Mouse (Mus musculus): Measurements from ENCODE around the gene Ccr10.
A peak's percentile ranks its signal among the peaks of the same experiment; 100 is the strongest.

Gene Ccr10

GRCm38 (mm10) chr11:101154648-101155047, 20.6 kb downstream of the Ccr10 start:
- DNase-seq (ENCODE audit: low read depth, low spot score), result no peak

GRCm38 (mm10) chr11:101152825-101153224, 22.4 kb downstream of the Ccr10 start:
- DNase-seq (ENCODE audit: low read depth, low spot score), result no peak

- no peak for DNase-seq (ENCODE audit: low read depth, low spot score)
Observed at GRCm38 (mm10) chr11:101151063-101151462, 24.2 kb downstream of the Ccr10 start.

DNA sequence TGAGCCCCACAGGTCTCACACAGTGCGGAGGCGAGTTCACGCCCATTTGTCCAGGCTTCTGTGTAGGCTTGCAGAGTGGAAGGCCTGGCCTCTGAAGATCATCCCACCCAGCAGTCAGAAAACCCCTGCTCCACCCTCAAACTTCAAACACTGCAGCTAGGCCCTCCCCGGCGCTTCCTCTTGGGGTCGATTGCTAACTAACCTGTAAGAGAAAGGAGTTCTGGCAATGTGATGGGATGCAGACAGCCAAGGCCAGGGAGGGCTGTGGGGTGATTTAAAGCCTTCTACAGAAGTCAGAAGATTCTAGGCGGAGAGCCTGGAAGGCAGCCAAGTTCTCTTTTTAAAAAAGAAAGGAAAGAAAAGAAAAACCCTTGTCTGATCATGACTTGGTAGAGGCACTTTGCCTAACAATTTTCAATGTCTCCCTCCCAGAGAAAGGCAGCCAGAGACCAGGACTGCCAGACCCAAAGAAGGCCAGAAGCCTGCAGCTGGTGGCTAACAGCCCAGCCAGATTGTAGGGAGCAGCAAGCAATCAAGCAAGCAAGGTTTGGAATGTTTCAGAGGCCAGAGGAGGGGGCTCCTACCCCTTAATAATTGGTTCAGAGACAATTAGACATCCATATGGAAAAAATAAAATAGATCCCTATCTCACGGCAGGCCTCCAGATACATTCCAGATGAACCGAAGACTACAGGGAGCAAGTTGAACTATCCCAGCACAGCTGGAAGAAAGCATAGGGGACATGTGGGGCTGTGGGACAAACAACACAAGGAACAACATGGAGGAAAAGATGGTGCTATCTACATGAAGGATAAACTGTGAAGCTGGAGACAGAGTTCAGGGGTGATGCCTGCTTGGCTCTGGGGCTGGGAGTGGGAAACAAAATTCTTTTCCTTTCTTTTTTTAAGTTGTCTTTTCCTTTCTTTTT, 25.8 kb downstream of the Ccr10 start:
- no peak for DNase-seq (ENCODE audit: low read depth, low spot score)

DNA sequence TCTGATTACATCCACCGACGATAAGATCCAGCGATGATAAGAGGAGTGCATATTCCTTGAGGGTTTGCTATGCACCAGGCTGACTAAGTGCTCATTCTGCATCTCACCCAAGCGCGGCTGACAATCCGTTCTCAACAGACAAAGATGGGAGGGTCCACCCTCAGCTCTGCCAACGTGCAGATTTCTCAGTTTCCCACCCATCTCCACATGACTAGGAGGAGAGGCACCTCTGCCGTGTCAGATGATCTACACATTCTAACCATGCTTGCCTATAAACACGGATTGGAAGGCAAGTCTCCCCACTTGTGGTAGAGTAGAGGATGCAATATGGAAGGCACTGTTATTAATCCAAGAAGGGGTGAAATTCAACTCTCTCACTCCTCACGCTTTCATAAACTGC, 26.5 kb downstream of the Ccr10 start:
- DNase-seq (ENCODE audit: low read depth, low spot score), result no peak

- DNase-seq (ENCODE audit: low read depth, low spot score), result no peak
Observed at GRCm38 (mm10) chr11:101146377-101146776, 28.9 kb downstream of the Ccr10 start.

DNA sequence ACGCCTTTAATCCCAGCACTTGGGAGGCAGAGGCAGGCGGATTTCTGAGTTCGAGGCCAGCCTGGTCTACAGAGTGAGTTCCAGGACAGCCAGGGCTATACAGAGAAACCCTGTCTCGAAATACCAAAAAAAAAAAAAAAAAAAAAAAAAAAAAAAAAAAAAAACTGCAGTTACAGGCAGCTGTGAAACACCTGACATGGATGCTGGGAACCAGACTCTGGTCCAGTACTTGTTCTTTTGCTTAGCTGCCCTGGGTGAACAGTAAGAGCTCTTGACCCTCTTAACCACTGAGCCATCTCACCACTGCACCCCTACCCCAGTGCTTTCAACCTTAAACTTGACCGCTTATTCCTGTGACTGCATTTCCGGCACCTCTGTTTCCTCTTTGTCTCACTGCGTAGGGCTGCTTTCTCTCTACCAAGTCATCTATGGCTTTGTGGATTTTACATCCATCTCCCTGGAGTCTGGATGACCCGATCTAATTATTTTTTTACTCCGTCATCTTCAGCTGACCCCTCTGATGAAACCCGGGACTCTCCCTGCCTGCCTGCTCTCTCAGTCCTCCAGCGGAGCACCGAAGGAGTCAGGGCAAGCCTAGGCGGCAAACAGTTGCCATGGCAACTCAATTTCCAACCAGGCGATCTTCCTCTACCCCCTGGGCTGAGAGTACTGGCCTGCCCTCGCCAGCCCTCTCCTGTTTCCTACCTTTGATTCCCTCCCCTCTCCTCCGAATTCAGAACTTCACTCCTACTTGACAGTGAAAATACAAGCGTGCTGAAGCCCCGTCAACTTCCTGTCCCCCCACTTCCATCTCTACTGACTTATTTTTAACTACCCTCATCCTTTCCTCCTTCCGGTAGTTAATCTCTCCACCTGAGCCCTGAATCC, 31.7 kb downstream of the Ccr10 start:
- DNase-seq (ENCODE audit: low read depth, low spot score), result no peak

- no peak for DNase-seq (ENCODE audit: low read depth, low spot score)
Observed at GRCm38 (mm10) chr11:101142215-101142967, 32.9 kb downstream of the Ccr10 start.

DNA sequence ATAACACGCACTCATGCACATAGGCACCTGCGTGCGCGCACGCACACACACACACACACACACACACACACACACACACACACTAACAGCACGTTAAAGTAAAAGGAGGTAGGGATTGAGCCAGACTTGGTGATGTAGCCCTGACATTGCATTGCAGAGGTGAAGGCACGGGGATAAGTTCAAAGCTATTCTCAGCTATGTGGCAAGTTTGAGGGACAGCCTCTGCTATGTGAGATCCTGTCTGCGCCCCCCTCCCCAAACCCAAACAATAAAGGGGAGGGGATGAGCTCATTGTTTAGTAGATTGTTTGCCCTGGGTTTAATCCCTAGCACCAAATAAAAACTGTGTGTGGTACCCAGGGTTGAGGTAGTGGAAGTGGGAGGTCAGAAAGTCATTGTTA, 34.2 kb downstream of the Ccr10 start:
- DNase-seq (ENCODE audit: low read depth, low spot score), result no peak

DNA sequence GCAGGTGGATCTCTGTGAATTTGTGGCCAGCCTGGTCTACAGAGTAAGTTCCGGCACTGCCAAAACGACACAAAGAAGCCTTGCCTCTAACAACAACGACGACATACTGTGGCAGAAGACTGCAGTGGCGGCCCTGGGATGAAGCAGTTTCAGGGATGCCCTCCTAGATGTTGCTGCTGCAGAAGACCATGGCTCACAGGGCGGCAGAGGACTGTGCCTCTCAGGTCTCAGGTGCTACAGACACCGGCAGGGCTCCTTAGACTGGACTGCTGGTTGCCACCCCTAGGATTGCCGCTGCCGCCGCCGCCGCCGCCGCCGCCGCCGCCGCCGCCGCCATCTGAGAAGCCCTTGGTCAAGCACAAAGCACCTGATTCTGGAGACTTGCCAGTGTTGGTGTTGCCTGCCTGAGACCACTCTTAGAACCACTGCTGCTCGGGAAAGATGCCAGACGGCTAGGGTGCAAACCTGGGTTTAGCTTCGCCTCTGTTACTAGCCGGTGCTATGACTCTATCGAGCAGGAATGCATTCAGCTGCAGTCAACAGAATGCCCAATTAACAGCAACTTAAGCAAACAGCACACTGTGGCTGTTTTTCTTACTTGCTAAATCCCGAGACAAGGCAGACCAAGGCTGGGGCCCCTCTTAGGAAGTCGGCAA, 35.0 kb downstream of the Ccr10 start:
- DNase-seq (ENCODE audit: low read depth, low spot score), result no peak

- peak; percentile 44 for DNase-seq (ENCODE audit: low read depth, low spot score)
Observed at GRCm38 (mm10) chr11:101138536-101139181, 36.6 kb downstream of the Ccr10 start.

GRCm38 (mm10) chr11:101137000-101137399, 38.2 kb downstream of the Ccr10 start:
- DNase-seq (ENCODE audit: low read depth, low spot score), result no peak

GRCm38 (mm10) chr11:101134217-101134865, 40.9 kb downstream of the Ccr10 start:
- no peak for DNase-seq (ENCODE audit: low read depth, low spot score)

- DNase-seq (ENCODE audit: low read depth, low spot score), result no peak
Observed at GRCm38 (mm10) chr11:101133037-101133436, 42.2 kb downstream of the Ccr10 start.

GRCm38 (mm10) chr11:101131701-101132100, 43.5 kb downstream of the Ccr10 start:
- DNase-seq (ENCODE audit: low read depth, low spot score), result no peak

GRCm38 (mm10) chr11:101131187-101131586, 44.1 kb downstream of the Ccr10 start:
- DNase-seq (ENCODE audit: low read depth, low spot score), result no peak

- DNase-seq (ENCODE audit: low read depth, low spot score), result no peak
Observed at GRCm38 (mm10) chr11:101130056-101130756, 45.0 kb downstream of the Ccr10 start.

GRCm38 (mm10) chr11:101128996-101129577, 46.2 kb downstream of the Ccr10 start:
- DNase-seq (ENCODE audit: low read depth, low spot score), result no peak

DNA sequence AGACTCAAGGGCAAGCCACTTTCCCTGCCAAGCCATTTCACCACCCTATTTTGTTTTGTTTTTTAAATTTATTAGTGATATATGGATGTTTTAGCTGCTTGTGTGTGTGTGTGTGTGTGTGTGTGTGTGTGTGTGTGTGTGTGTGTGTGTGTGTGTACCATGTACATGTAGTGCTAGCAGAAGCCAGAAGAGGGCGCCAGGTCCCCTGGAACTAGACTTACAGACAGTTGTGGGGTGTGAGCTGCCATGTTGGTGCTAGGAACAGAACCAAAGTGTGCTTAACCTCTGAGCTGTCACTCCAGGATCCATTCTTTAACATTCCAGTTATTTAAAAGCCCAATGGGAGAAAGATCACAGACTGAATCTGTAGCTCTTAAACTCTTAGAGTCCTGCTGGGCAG, 48.2 kb downstream of the Ccr10 start:
- DNase-seq (ENCODE audit: low read depth, low spot score), result no peak
